Mouse (Mus musculus): ENCODE data around the gene Gm9736. TPM values are rescaled to one million over a fixed set of nuclear protein-coding genes. Genes with fewer than 3 reads are reported as not detected.
"Not testable (repeated sequence)": the region's sequence is repeated elsewhere in the genome, so short reads cannot be mapped to it uniquely, and the experiment has no call there.

Gm9736 gene
- polyA plus RNA-seq (2021): not detected

DNA sequence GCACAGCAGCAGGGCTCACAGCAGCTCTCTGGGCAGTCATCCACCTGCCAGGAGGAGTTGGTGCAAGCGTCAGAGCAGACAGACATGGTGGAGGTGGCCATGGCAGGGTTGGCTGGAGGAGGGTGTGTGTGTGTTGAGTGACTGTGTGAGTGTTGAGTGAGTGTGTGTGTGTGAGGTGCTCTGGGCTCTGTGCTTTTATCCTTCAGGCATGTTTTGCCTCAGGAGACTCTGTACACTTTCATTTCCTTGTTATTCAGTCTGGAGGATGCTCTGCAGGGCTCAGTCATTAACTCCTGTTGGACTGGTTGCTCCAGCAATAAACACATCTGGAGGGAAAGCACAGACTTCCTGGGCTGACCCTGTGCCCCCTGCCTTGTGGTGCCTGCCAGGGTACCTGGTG is at the start of gene Gm9736:
Gene Gm9736 (minus strand): TSS at position 101 of the 400 bp plus-strand sequence.
- in situ Hi-C loops (cut with MboI; ENCODE audit: low pct_unique_long_range_greater_than_20kb); ATAC-seq: not testable (repeated sequence)

DNA sequence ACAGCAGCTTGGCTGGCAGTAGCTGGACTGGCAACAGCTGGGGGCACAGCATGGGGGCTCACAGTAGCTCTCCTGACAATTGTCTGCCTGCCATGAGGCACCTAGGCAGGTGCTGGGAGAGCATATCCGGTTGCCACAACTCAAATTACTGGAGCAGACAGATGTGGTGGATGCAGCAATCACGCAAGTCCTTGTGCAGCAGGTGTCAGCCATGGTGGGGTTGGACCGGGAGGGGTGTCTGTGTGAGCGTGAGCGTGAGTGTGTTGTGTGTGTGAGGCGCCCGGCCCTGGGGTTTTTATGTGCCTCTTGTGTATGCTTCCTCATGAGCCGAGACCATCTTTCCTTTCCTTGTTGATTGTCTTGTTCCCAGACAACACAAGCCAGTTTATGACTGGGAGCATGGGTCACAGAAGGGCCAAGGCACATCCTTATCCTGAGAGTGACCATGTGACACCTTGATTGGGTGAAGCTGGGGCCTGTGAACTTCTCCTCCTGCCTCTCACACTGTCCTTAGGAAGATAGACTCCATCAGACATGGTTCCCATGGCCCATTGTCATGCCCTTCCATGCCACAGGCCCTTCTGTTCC is 47.9 kb upstream of the Gm9736 start, which contains the start of gene Gm19668:
Gene Gm19668 (minus strand): TSS at position 213 of the 588 bp plus-strand sequence.
- CTCF ChIA-PET: no interaction called here
- ATAC-seq (no peak), DNase-seq (ENCODE audit: low read depth, low spot score) (no peak)
- POLR2A ChIA-PET: no interaction called here
- no peak for TF ChIP-seq CTCF (IDR thresholded peaks at IDR 0.05)
- in situ Hi-C loops (cut with MboI; ENCODE audit: low pct_unique_long_range_greater_than_20kb): no loop called here
- H3K27me3 ChIP-seq: peaks cover 25% of the 10 kb centered on the region

More for the DNA sequence above, at the start of gene Gm9736:
- H3K27me3 ChIP-seq; POLR2A ChIA-PET; DNase-seq (ENCODE audit: low read depth, low spot score); CTCF ChIA-PET: not testable (repeated sequence)

DNA sequence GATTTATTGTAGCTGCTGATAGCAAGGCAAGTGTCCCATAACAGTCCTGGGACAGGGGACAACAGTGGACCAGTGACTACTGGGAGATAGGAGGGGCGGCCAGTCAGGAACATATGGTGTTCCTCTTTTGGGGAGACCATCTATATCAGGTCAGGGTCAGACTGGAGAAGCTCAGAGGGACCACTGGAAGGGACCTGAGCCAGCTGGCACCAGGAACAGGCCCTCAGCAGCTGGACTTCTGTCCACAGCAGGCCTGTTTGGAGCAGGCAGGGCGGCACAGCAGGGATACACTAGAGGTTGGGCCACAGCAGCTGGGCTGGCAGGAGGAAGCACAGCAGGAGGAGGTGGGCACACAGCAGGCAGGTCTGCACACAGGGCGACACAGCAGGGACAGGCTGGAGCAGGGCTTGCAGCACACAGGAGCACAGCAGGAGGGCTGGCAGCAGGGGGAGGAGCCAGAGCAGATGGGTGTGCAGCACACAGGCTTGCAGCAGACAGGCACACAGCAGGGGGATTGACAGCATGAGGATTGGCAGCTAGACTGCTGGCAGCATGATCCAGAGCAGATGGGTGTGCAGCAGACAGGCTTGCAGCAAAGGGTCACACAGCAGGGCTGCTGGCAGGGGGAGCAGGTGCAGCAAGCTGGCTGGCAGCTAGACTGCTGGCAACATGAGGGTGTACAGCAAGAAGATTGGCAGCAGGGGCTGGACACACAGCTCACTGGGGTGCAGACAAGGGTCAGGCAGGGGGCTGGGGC is 47.2 kb upstream of the Gm9736 start:
- POLR2A ChIA-PET; DNase-seq (ENCODE audit: low read depth, low spot score); CTCF ChIA-PET; in situ Hi-C loops (cut with MboI; ENCODE audit: low pct_unique_long_range_greater_than_20kb); ATAC-seq: not testable (repeated sequence)
- peaks cover 25% of the 10 kb centered on the region for H3K27me3 ChIP-seq

DNA sequence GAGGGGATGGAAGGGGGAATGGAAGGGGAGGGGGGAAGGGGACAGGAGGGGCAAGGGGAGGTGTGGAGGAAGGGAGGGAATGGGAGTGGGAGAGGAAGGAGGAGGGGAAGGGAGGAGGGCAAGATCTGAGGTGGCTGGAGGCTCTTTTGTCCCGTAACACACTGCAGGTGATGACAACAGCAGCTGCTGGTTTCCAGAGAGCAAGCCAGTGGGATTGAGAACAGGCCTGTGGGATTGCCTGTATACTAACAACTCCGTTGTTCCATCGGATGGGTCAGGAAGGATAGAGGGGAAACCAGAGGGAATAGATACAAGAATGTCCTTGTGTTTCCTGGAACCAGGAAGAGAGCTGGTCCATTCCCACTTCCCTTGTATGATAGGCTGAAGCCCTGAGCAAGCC is 46.5 kb upstream of the Gm9736 start:
- peaks cover 25% of the 10 kb centered on the region for H3K27me3 ChIP-seq
- ChIA-PET CTCF (no interaction called here), POLR2A (no interaction called here)
- no peak for TF ChIP-seq CTCF (IDR thresholded peaks at IDR 0.05)
- no peak for DNase-seq (ENCODE audit: low read depth, low spot score)
- in situ Hi-C loops (cut with MboI; ENCODE audit: low pct_unique_long_range_greater_than_20kb): no loop called here
- no peak for ATAC-seq

DNA sequence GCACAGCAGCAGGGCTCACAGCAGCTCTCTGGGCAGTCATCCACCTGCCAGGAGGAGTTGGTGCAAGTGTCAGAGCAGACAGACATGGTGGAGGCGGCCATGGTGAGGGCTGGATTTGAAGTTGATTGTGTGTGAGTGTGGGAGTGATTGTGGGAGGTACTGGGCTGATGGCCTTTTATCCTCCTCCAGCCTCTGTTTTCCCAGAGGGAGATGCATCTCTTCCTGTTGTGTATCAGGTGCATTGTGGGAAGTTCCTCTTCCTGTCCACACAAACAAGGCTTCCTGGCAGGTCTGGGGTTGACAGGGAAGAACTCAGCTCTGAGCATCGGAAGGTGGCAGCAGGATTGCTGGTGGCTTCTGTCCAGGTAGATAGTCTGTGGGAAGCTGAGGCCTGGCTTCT is 43.8 kb upstream of the Gm9736 start, which contains the start of gene Gm9639:
Gene Gm9639 (minus strand): TSS at position 101 of the 400 bp plus-strand sequence.
- DNase-seq (ENCODE audit: low read depth, low spot score) (no peak), ATAC-seq (no peak)
- H3K27me3 ChIP-seq: peaks cover 12% of the 10 kb centered on the region
- no peak for TF ChIP-seq CTCF (IDR thresholded peaks at IDR 0.05)
- ChIA-PET CTCF (no interaction called here), POLR2A (no interaction called here)
- in situ Hi-C loops (cut with MboI; ENCODE audit: low pct_unique_long_range_greater_than_20kb): no loop called here

DNA sequence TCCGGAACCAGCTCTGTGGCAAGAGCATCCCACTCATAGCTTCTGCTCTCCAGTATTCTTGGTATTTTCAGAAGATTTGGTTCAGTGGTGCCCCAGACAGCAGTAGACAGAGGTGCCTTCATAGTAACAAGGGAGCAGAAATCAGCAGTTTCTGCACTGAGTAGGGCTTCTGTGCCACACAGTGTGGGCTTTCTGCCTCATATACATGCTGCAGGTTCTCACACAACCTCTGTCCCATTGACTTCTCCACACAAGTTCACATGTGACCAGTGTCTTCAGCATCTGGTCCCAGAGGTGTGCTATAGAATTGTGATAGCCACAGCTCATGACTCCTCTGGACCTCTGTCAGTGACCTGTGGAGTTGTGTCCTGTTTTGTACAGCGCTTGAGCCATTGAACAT is 37.5 kb upstream of the Gm9736 start:
- H3K27me3 ChIP-seq: no peaks in the 10 kb centered on the region
- in situ Hi-C loops (cut with MboI; ENCODE audit: low pct_unique_long_range_greater_than_20kb): no loop called here
- CTCF ChIA-PET: no interaction called here
- no peak for TF ChIP-seq CTCF (IDR thresholded peaks at IDR 0.05)
- POLR2A ChIA-PET: no interaction called here
- DNase-seq (ENCODE audit: low read depth, low spot score): no peak
- no peak for ATAC-seq

DNA sequence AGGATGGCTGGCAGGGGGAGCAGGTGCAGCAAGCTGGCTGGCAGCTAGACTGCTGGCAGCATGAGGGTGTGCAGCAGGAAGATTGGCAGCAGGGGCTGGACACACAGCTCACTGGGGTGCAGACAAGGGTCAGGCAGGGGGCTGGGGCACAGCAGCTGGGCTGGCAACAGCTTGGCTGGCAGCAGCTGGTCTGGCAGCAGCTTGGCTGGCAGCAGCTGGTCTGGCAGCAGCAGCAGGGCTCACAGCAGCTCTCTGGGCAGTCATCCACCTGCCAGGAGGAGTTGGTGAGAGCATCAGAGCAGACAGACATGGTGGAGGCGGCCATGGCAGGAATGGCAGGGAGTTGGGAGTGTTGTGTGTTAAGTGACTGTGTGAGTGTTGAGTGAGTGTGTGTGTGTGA is 36.7 kb upstream of the Gm9736 start, which contains the start of gene Gm7137:
Gene Gm7137 (minus strand): TSS at position 325 of the 400 bp plus-strand sequence.
- POLR2A ChIA-PET; DNase-seq (ENCODE audit: low read depth, low spot score); in situ Hi-C loops (cut with MboI; ENCODE audit: low pct_unique_long_range_greater_than_20kb); CTCF ChIA-PET; ATAC-seq; H3K27me3 ChIP-seq: not testable (repeated sequence)

DNA sequence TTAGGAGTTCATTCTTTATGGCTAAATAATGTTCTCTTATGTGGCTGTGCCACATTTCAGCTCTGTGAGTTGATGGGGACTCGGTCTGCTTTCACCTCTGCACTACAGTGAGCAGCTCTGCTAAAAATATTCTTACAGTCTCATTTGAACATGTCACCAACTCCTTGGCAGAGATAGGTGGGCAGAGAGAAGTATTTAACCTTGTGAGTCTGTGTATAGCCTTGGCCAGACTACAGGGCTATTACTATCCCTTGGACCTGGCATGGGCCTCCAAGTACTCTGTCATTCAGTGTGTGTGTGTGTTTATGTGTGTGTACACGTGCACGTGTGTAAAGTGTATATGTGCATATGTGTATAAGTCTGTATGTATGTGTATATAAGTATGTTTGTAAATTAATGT is 32.2 kb upstream of the Gm9736 start:
- ATAC-seq; DNase-seq (ENCODE audit: low read depth, low spot score); CTCF ChIA-PET; in situ Hi-C loops (cut with MboI; ENCODE audit: low pct_unique_long_range_greater_than_20kb); POLR2A ChIA-PET; H3K27me3 ChIP-seq: not testable (repeated sequence)

DNA sequence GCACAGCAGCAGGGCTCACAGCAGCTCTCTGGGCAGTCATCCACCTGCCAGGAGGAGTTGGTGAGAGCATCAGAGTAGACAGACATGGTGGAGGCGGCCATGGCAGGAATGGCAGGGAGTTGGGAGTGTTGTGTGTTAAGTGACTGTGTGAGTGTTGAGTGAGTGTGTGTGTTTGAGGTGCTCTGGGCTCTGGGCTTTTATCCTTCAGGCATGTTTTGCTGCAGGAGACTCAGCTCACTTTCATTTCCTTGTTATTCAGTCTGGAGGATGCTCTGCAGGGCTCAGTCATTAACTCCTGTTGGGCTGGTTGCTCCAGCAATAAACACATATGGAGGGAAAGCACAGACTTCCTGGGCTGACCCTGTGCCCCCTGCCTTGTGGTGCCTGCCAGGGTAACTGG is 31.3 kb upstream of the Gm9736 start, which contains the start of gene Gm3250:
Gene Gm3250 (minus strand): TSS at position 101 of the 400 bp plus-strand sequence.
- CTCF ChIA-PET; DNase-seq (ENCODE audit: low read depth, low spot score); in situ Hi-C loops (cut with MboI; ENCODE audit: low pct_unique_long_range_greater_than_20kb); POLR2A ChIA-PET; H3K27me3 ChIP-seq; ATAC-seq: not testable (repeated sequence)

DNA sequence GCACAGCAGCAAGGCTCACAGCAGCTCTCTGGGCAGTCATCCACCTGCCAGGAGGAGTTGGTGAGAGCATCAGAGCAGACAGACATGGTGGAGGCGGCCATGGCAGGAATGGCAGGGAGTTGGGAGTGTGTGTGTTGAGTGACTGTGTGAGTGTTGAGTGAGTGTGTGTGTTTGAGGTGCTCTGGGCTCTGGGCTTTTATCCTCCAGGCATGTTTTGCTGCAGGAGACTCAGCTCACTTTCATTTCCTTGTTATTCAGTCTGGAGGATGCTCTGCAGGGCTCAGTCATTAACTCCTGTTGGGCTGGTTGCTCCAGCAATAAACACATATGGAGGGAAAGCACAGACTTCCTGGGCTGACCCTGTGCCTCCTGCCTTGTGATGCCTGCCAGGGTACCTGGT is 25.7 kb upstream of the Gm9736 start, which contains the start of gene Gm7138:
Gene Gm7138 (minus strand): TSS at position 101 of the 400 bp plus-strand sequence.
- CTCF ChIA-PET; DNase-seq (ENCODE audit: low read depth, low spot score); in situ Hi-C loops (cut with MboI; ENCODE audit: low pct_unique_long_range_greater_than_20kb); POLR2A ChIA-PET; H3K27me3 ChIP-seq; ATAC-seq: not testable (repeated sequence)

DNA sequence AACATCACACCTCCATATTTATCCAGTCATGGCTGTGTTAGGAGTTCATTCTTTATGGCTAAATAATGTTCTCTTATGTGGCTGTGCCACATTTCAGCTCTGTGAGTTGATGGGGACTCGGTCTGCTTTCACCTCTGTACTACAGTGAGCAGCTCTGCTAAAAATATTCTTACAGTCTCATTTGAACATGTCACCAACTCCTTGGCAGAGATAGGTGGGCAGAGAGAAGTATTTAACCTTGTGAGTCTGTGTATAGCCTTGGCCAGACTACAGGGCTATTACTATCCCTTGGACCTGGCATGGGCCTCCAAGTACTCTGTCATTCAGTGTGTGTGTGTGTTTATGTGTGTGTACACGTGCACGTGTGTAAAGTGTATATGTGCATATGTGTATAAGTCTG is 21.0 kb upstream of the Gm9736 start:
- DNase-seq (ENCODE audit: low read depth, low spot score); H3K27me3 ChIP-seq; CTCF ChIA-PET; ATAC-seq; POLR2A ChIA-PET; in situ Hi-C loops (cut with MboI; ENCODE audit: low pct_unique_long_range_greater_than_20kb): not testable (repeated sequence)

DNA sequence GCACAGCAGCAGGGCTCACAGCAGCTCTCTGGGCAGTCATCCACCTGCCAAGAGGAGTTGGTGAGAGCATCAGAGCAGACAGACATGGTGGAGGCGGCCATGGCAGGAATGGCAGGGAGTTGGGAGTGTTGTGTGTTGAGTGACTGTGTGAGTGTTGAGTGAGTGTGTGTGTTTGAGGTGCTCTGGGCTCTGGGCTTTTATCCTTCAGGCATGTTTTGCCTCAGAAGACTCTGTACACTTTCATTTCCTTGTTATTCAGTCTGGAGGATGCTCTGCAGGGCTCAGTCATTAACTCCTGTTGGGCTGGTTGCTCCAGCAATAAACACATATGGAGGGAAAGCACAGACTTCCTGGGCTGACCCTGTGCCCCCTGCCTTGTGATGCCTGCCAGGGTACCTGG is 20.1 kb upstream of the Gm9736 start, which contains the start of gene Gm3238:
Gene Gm3238 (minus strand): TSS at position 101 of the 400 bp plus-strand sequence.
- CTCF ChIA-PET; POLR2A ChIA-PET; H3K27me3 ChIP-seq; ATAC-seq; in situ Hi-C loops (cut with MboI; ENCODE audit: low pct_unique_long_range_greater_than_20kb); DNase-seq (ENCODE audit: low read depth, low spot score): not testable (repeated sequence)
